Mouse (Mus musculus): ENCODE results near the gene Tmem262.
A peak's percentile ranks its signal among the peaks of the same experiment; 100 is the strongest.

Gene Tmem262

GRCm38 (mm10) chr19:6061021-6061533, 18.8 kb upstream of the Tmem262 start, which contains the start of gene Znhit2:
Gene Znhit2, plus strand, starts transcription at chr19:6061192.
- peak; percentile 86 for DNase-seq

- DNase-seq, result peak; percentile 59
Measured at GRCm38 (mm10) chr19:6061641-6062302, 18.1 kb upstream of the Tmem262 start.

GRCm38 (mm10) chr19:6062418-6062817, 17.4 kb upstream of the Tmem262 start:
- no peak for DNase-seq

- DNase-seq, result peak; percentile 36
Measured at GRCm38 (mm10) chr19:6063081-6063480, 16.8 kb upstream of the Tmem262 start.

- DNase-seq, result no peak
Measured at GRCm38 (mm10) chr19:6066571-6066970, 13.3 kb upstream of the Tmem262 start.

GRCm38 (mm10) chr19:6067011-6067723, 12.7 kb upstream of the Tmem262 start:
- peak; percentile 90 for DNase-seq

GRCm38 (mm10) chr19:6067724-6068415, 12.0 kb upstream of the Tmem262 start, which contains the start of gene Tm7sf2:
Gene Tm7sf2, minus strand, starts transcription at chr19:6068373.
- DNase-seq, result peak; percentile 86

- DNase-seq, result no peak
Measured at GRCm38 (mm10) chr19:6068951-6069350, 10.9 kb upstream of the Tmem262 start.

GRCm38 (mm10) chr19:6069851-6070250, 10.0 kb upstream of the Tmem262 start:
- no peak for DNase-seq

- DNase-seq, result no peak
Measured at GRCm38 (mm10) chr19:6070571-6071250, 9.1 kb upstream of the Tmem262 start.

- no peak for DNase-seq
Measured at GRCm38 (mm10) chr19:6071261-6071660, 8.6 kb upstream of the Tmem262 start.

GRCm38 (mm10) chr19:6073889-6074288, 5.9 kb upstream of the Tmem262 start:
- DNase-seq, result no peak

GRCm38 (mm10) chr19:6076564-6077393, 3.1 kb upstream of the Tmem262 start, which contains the start of gene Vps51:
Gene Vps51, minus strand, starts transcription at chr19:6077231.
- DNase-seq, result peak; percentile 84

GRCm38 (mm10) chr19:6082156-6082555, 2.3 kb downstream of the Tmem262 start, which contains the start of gene Gm28374:
Gene Gm28374, minus strand, starts transcription at chr19:6082256.
- DNase-seq, result no peak

GRCm38 (mm10) chr19:6084478-6085248, 4.8 kb downstream of the Tmem262 start, which contains the start of the genes Zfpl1 and Cdca5:
Gene Zfpl1, minus strand, starts transcription at chr19:6084956.
Gene Cdca5, plus strand, starts transcription at chr19:6084983.
- DNase-seq, result peak; percentile 98

- no peak for DNase-seq
Measured at GRCm38 (mm10) chr19:6085417-6085879, 5.6 kb downstream of the Tmem262 start.

- no peak for DNase-seq
Measured at GRCm38 (mm10) chr19:6088841-6089240, 9.0 kb downstream of the Tmem262 start.

GRCm38 (mm10) chr19:6094119-6094518, 14.3 kb downstream of the Tmem262 start, which contains the start of gene AC131692.1:
Gene AC131692.1, plus strand, starts transcription at chr19:6094419.
- DNase-seq, result no peak

GRCm38 (mm10) chr19:6097847-6098246, 18.0 kb downstream of the Tmem262 start:
- DNase-seq, result no peak

- no peak for DNase-seq
Measured at GRCm38 (mm10) chr19:6101186-6101585, 21.4 kb downstream of the Tmem262 start.
